Mouse (Mus musculus): Measurements from ENCODE around the gene Dbnl. TPM values are rescaled to one million over a fixed set of nuclear protein-coding genes. Genes with fewer than 3 reads are reported as not detected.

Gene Dbnl
- total RNA-seq (2017): 164 to 214 TPM (median 184 TPM) in 3 replicates

GRCm38 (mm10) chr11:5788056-5789014, at the start of gene Dbnl:
Gene Dbnl, plus strand, starts transcription at chr11:5788488.
- peak; percentile 80 for ATAC-seq (replicated peaks; ENCODE audit: insufficient number of reproducible peaks, low FRiP score, low TSS enrichment, poor library complexity, severe bottlenecking)

- ATAC-seq (replicated peaks; ENCODE audit: insufficient number of reproducible peaks, low FRiP score, low TSS enrichment, poor library complexity, severe bottlenecking): no peak
Observed at GRCm38 (mm10) chr11:5738888-5739632, 49.2 kb upstream of the Dbnl start.

GRCm38 (mm10) chr11:5739846-5740245, 48.4 kb upstream of the Dbnl start:
- ATAC-seq (replicated peaks; ENCODE audit: insufficient number of reproducible peaks, low FRiP score, low TSS enrichment, poor library complexity, severe bottlenecking): no peak

- no peak for ATAC-seq (replicated peaks; ENCODE audit: insufficient number of reproducible peaks, low FRiP score, low TSS enrichment, poor library complexity, severe bottlenecking)
Observed at GRCm38 (mm10) chr11:5740599-5740964, 47.7 kb upstream of the Dbnl start.

- ATAC-seq (replicated peaks; ENCODE audit: insufficient number of reproducible peaks, low FRiP score, low TSS enrichment, poor library complexity, severe bottlenecking): peak; percentile 58
Observed at GRCm38 (mm10) chr11:5740965-5741627, 47.2 kb upstream of the Dbnl start.

- ATAC-seq (replicated peaks; ENCODE audit: insufficient number of reproducible peaks, low FRiP score, low TSS enrichment, poor library complexity, severe bottlenecking): no peak
Observed at GRCm38 (mm10) chr11:5742106-5742505, 46.2 kb upstream of the Dbnl start.

- ATAC-seq (replicated peaks; ENCODE audit: insufficient number of reproducible peaks, low FRiP score, low TSS enrichment, poor library complexity, severe bottlenecking): no peak
Observed at GRCm38 (mm10) chr11:5744951-5745350, 43.3 kb upstream of the Dbnl start.

- ATAC-seq (replicated peaks; ENCODE audit: insufficient number of reproducible peaks, low FRiP score, low TSS enrichment, poor library complexity, severe bottlenecking): 0 out of 2 replicates have a peak, but pooled peaks have one; percentile 17
Observed at GRCm38 (mm10) chr11:5753755-5754154, 34.5 kb upstream of the Dbnl start.

- peak; percentile 89 for ATAC-seq (replicated peaks; ENCODE audit: insufficient number of reproducible peaks, low FRiP score, low TSS enrichment, poor library complexity, severe bottlenecking)
Observed at GRCm38 (mm10) chr11:5761820-5762632, 26.3 kb upstream of the Dbnl start, which contains the start of gene Urgcp. Gene Urgcp, minus strand, starts transcription at chr11:5762376.

- ATAC-seq (replicated peaks; ENCODE audit: insufficient number of reproducible peaks, low FRiP score, low TSS enrichment, poor library complexity, severe bottlenecking): no peak
Observed at GRCm38 (mm10) chr11:5762633-5762982, 25.7 kb upstream of the Dbnl start.

GRCm38 (mm10) chr11:5766019-5766418, 22.3 kb upstream of the Dbnl start:
- no peak for ATAC-seq (replicated peaks; ENCODE audit: insufficient number of reproducible peaks, low FRiP score, low TSS enrichment, poor library complexity, severe bottlenecking)

- no peak for ATAC-seq (replicated peaks; ENCODE audit: insufficient number of reproducible peaks, low FRiP score, low TSS enrichment, poor library complexity, severe bottlenecking)
Observed at GRCm38 (mm10) chr11:5778481-5778880, 9.8 kb upstream of the Dbnl start.

- ATAC-seq (replicated peaks; ENCODE audit: insufficient number of reproducible peaks, low FRiP score, low TSS enrichment, poor library complexity, severe bottlenecking): no peak
Observed at GRCm38 (mm10) chr11:5780035-5780499, 8.2 kb upstream of the Dbnl start.

GRCm38 (mm10) chr11:5782199-5782944, 5.9 kb upstream of the Dbnl start:
- no peak for ATAC-seq (replicated peaks; ENCODE audit: insufficient number of reproducible peaks, low FRiP score, low TSS enrichment, poor library complexity, severe bottlenecking)

GRCm38 (mm10) chr11:5785732-5786131, 2.6 kb upstream of the Dbnl start:
- ATAC-seq (replicated peaks; ENCODE audit: insufficient number of reproducible peaks, low FRiP score, low TSS enrichment, poor library complexity, severe bottlenecking): peak; percentile 25

GRCm38 (mm10) chr11:5787671-5788055, 625 bp upstream of the Dbnl start:
- ATAC-seq (replicated peaks; ENCODE audit: insufficient number of reproducible peaks, low FRiP score, low TSS enrichment, poor library complexity, severe bottlenecking): no peak

GRCm38 (mm10) chr11:5789071-5789753, 924 bp downstream of the Dbnl start:
- peak; percentile 28; the same call in 1 of the 2 replicates for ATAC-seq (replicated peaks; ENCODE audit: insufficient number of reproducible peaks, low FRiP score, low TSS enrichment, poor library complexity, severe bottlenecking)
